Mouse (Mus musculus): ENCODE results near the gene Magee1. TPM values are rescaled to one million over a fixed set of nuclear protein-coding genes. Genes with fewer than 3 reads are reported as not detected.

The Magee1 gene
- polyA plus RNA-seq, 1 experiment from 2014 or later, result 47.5 TPM

Other genes starting within 250 kb of the Magee1 start
- gene Pbdc1, start 40.6 kb upstream of the Magee1 start, polyA plus RNA-seq (2016; fragmentation: Nextera tagmentation; extraction: Ambion mirVana), result 63.6 and 76.6 TPM in 2 replicates

Data from hindbrain, embryonic 10.5 days (tissue).